Mouse (Mus musculus) urinary bladder, postnatal 14 days (tissue): Measurements from ENCODE around the gene Gtdc1.

Experiments
- DNase-seq: peaks from one replicate; pipeline ENCODE4 v3.0.0; 2021; ENCODE audit warnings: low spot score

Gene Gtdc1

DNA sequence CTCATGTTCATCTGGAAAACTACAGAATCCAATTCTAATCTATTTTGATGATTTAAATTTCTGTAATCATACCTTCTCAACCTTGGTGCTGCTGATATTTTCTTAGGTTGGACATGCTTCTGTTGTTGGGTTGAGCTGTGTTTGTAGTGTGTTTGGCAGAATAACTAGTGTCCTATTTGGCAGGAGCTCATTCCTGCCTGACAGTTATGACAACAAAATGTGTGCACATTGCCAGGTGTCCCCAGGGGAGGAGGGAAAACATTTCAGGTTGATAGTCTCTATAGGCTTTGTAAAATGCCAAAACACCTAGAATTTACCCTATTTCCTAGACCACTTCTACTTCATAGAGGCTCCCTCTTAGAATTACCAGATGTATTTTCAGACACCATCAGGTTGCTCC, 343.4 kb downstream of the Gtdc1 start:
- no peak for DNase-seq

DNA sequence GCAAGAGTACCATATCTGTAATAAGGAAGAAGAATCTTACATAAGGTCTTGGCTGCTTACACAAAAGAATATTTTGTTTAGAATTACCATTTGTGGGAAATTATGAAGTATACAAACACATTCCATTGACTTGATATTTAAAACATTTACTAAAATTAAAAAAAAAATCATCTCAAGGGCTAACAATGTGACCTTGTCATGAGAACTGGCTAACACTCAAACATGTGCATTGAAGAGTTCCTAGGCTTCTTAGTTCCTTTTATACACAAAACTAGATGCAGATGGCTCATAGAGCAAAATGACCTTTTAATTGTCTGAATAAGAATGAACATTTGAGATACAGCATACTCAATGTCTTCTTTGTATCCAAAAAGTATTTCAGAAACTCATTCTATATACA, 344.0 kb downstream of the Gtdc1 start:
- no peak for DNase-seq

DNA sequence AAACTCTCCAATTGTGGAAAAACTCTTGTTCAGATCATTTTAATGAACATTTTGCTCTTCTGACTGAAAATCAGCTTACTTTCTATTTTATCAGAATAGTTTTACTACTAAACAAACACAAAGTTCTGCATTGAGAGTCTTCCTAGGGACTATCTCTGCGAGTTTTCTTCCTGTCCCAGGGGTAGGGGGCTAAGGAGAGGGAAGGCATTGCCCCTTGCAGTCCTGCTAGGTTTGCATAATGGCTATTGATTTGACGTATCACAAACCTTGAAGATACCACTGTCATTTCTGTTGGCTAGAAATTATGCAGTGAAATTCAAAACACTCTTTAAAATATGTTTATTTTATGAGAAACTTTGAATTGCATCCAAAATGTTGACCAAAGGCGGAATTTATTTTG, 355.6 kb downstream of the Gtdc1 start:
- no peak for DNase-seq

DNA sequence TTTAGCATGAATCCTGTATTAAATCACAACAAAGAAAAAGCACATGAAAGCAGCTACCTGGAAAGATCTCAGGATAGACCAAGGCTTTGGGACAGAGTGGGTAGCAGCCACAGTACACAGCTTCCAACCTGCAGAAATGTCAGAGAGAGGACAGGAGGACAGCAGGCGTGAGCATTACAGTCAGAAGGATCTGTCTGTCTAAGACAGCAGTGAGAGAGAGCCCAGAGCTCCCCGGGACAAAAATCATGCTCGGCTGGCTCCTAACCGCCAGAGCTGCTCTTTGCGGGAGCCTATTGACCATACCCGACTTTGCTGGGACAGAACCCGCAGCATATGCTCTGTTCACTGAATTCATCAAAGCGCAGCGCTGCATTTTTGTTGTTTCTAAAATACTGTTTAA, 356.3 kb downstream of the Gtdc1 start:
- DNase-seq = no peak

DNA sequence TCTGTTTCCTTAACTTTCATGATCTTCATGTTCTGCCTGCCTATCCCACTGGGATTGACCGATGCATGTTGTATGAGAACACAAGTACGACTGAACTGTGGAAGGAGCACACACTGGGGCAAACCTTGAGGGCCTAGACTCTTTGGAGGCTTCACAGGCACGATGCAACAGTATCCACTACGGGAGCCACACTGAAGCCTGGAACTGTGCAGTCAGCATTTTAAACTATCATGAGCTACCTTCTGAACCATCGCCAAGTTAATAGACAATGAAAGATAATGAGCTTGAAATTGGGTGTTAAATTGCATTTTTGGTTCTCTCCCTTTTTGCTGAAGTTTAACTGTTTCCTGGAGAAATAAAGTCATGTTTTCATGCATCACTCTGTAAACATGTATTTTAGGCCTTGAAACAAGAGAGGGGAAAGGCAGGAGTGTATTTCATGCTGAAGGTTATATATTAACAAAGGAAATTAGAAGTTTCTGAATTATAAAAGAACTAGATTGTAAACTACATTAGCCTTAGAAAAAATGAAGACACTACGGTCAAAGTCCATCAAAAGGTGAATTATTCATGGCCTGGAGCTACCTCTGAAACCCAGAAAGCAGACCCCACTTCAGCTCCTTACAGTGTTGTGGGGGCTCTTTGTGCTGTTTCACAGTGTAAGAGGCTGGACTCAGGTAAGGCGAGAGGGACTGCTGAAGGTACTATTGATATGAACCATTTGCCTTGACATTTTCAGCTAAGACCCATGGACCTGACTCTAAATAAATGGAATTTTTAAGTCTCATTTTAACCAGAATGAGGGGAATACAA, 358.1 kb downstream of the Gtdc1 start:
- DNase-seq = no peak

DNA sequence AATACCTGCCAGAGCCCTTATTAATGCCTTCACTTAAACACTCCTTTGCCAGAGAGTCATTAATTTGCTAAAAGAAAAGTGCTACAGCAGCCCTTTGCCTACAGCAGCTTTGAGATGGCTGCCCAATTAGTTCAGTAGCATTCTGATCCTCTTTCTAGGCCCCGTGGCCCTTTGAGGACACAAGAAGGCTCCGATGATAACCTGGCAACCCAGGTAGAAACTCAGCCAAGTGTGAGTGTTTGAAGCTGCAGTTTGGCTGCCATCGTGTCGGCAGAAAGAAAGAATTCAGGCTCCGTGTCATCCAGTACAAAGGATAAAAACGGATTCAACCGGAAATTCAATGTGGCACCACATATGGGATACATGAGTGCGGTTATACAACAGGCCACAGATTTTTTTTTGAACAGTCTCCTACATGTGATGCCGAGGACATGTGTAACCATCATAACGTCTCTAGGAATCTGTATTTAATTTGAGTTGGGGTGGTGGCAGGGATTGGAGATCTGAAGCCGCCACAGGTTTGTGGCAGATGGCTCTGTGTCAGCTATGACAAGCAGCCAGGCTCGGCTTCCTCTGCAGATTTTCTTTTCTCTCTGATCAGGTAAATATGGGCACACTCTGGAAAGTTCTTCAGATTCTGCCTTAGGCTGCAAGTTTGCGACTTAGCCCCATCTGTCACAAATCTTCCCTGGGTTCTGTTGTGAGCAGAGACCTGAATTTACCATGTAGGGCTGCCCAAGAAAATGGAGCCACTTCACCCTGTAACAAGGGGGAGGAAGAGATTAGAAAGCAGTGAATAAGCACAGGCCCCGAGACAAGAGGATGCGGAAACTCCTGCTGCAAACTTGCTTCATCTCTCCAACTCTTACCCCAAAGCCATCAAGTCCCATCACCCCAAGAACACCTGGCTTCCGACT, 362.4 kb downstream of the Gtdc1 start:
- no peak for DNase-seq

DNA sequence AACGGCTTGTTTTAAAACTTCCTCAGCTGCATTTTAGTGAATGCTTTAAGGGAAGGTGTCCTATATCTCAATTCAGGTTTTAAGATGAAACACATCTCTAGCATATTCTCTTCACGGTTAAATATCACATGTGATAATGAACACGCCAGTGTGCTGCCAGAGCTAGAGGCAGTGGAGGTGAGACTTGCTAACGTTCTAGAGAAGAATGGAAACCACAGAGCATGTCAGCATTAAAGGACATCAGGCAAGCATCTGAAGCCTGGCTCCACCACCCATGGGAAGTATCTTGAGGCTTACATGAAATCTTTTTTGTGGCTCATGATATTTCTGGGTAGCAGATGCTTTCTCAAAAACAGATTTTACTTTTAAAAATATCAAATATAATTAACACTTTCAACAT, 365.7 kb downstream of the Gtdc1 start:
- DNase-seq = no peak

DNA sequence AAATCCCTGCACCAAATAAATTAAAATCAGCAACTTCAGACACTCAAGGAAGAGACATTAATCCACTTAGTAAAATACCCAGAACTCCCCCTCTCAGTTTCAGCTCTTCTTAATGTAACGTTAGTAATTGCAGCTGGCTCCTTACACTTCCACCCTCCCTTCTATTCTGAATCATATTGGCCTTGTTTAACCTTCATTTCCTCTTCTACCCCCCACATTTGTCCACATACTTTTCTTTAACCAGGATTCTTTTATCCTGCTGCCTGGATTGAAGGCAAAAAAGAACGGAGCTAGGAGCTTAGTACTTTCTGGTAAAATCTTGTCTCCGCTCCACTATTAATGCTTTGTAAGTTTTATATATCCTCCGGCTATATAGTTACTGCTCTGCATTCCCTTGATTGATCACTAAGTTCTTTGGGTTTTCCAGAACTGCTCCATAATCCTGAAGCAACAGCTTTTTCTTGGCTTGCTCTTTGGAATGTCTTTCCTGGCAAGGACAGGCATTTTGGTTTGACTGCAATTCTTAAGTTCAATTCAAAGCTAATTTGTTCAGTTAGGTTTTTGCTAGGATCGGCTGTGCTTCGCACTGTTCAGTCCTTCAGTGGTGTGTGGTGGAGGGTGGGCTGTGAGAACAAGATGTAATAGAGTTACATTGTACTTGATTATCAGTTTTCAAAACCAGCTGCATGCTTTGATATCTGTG, 368.1 kb downstream of the Gtdc1 start:
- no peak for DNase-seq

DNA sequence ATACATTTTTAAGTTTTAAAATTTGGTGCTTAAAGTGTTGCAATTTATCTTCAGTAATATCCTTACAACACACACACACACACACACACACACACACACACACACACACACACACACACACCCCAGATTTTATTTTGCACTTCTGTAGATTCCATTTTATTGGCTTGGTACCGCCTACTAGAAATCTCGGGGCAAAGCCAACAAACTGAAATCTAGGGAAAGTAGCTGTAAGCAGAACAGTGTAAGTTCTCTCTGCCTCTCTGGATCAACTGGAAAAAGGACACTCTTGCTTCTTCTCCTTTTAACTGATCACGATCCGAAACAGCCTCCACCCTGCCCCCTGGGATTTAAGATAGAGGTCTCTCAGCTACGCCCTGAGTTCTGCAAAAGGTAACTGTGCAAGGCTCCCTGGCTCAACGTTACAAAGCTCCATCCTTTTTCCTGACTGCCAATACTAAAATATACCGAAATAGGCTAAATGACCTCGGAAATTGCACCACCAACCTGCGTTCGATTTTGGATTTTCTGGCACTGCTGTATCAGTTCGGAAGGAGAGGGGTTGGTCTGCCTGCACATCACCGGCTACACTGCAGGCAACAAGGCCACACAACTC, 369.7 kb downstream of the Gtdc1 start:
- no peak for DNase-seq

DNA sequence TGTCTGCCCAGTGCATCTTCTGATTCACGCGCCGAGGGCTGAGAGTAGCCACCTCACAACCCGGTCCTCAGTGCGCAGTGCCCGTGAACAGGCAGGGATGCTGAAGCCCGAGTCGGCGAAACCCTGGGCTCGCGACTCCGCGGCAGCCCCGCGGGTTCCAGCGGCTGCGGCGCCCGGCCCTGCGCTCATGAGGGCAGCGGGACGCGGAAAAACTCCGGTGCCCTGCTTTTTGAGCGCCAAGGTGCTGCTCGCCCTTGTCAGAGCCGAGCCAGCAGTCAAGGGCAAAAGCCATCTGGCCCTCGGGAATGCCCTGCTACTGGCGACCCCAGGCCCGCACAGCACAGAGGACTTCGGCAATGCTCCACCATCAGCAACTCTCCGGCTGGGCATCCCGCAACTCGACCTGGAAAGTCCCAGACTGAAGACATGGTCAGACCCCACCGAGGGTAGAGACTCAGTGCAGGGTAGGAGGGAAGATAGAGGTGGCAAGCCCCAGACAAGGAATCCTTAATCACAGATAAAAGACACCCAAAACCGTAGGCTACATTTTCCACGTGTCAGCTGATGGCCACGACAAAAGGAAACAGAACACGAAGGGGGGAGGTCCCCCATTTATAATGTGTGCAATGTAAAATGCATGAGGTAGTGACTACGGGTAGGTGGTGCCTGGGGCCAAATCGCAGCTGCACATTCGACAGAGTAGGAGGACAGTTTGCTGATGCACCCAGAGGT, 370.4 kb downstream of the Gtdc1 start:
- DNase-seq = no peak

DNA sequence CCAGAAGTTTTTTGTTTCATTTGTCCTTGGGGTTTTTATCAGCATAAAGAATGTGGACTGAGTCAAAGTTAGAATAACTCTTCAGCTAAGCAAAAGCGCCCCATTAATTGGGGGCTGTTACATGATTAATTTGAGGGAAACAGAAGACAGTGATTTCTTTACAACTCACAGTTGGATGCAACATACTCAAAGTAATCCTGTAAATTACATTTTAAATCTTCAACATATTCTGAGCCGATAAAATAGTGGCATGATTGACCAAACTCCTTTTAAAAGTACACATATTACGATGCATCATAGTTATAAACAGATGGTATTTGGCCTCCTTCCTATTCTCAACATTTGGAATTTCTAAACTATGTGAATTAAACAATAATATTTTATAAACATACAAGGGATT, 372.7 kb downstream of the Gtdc1 start:
- no peak for DNase-seq

DNA sequence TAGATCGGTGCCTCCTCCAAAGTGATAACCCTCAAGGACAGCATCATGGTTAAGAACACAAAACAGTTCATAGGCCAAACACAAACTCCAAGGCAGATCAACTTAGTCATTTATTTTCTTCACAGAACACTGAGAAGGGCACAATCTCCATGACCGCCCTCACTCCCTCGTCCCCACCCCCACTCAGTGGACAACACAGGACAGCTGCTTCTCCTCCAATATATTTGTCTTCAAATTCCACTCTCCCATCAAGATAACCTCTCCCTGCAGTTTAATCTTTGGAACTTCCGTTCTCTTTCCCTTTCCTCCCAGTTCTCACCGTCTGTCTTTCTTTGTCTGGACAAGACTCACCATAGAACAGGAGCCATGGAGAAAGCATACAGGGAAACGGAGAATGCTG, 378.1 kb downstream of the Gtdc1 start:
- no peak for DNase-seq

DNA sequence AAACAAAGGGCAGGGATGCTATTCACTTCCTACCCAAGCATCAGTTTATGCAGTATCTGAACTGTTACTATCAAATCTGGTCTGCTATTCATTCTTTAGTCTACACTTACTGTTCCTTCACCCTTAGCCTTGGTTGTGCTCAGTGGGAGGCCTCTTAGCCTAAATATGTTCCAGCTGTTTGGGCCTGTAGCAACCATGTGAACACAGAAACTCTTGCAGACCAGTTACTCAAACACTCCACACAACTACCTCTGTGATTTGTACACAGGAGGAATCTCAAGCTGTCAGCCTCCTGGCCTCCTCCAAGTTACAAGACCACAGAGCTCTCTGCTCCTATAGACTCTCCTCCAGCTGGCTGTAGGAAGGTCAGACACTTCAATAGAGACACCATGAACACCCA, 384.7 kb downstream of the Gtdc1 start:
- DNase-seq = no peak

DNA sequence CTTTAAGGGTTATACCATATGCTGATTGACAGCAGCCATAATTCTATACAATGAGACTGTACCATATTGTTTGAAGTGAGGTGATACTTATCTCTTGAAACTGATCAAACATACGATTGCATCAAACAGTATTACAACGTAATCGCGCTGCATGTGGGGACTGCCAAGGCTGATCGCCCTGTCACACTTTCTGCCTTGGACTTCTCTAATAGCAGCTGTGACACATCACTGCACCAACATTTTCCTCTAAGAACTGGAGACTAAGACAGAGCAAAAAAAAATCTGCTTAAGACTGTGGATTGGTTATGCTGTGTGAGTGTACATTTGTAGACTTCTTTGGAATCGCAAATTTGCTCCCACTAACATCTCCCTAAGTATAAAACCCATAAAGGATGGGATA, 385.7 kb downstream of the Gtdc1 start:
- DNase-seq = no peak

DNA sequence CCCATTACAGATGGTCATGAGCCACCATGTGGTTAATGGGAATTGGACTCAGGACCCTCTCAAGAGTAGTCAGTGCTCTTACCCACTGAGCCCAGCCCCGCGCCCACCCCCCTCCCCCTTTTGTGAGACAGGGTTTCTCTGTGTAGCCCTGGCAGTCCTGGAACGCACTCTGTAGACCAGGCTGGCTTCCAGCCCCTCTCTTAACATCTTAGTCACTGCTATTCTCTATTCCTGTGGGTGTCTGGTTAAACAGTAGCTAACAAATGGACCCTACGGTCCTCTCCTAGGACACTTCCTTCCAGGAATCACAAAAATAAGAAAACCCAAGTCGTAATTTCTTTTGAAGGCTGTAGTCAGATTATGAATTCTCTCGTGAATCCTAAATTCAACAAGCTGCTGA, 386.6 kb downstream of the Gtdc1 start:
- DNase-seq = no peak

DNA sequence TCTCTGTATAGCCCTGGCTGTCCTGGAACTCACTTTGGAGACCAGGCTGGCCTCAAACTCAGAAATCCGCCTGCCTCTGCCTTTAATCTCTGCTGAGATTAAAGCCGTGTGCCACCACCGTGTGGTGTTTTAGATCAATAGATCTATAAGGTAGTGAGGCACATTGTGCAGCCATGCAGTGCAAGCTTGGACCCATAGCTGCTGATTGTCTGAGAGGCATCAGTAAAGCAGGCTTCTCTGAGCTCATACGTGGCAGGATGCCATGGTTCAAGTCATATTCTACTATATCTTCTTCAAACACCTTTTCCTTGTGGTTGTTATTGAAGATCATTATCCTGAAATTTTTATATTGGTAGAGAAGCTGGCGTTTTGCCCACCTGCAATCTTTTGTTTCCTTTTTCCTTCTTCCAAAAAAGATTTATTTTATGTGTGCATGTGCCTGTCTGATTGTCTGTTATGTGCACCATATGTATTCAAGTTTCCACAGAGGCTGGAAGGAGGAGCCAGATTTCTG, 388.3 kb downstream of the Gtdc1 start:
- DNase-seq = no peak

DNA sequence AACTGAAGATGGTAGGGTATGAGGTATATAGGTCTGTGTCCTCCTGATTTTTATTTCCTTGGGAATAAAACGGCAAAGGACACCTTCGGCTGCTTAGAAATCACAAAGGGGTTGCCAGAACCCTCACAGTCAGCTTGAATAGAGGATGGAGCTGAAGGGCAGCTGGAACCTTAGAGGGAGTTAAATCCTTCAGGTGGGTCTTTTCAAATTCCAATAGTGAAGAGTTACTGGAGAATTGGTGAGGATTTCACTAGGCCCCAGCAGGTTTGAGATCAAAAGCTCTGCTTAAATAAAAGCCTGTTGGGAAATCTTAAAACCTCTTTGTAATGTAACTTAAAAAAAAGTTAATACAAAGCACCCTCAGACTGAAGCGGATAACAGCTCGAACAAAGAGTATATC, 389.3 kb downstream of the Gtdc1 start:
- no peak for DNase-seq

DNA sequence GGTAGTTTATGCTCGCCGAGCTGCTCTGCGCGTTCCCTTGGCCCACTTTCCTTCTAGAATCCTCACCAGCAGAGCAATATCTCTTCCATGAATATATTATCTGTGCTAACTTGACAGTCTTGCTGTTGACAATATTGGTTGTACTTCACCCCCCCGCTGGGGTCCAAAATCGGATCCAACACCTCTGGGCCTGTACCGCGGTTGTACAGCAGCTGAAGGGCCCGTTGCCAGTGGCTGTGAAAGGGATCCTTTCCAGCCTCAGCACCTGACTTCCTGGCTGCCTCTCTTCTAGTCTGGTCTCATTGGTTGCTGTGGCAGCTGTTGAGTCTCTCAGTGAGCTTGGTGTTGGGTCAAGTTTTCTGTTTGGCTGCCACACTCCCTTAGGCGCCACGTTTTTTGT, 391.7 kb downstream of the Gtdc1 start:
- DNase-seq = no peak

DNA sequence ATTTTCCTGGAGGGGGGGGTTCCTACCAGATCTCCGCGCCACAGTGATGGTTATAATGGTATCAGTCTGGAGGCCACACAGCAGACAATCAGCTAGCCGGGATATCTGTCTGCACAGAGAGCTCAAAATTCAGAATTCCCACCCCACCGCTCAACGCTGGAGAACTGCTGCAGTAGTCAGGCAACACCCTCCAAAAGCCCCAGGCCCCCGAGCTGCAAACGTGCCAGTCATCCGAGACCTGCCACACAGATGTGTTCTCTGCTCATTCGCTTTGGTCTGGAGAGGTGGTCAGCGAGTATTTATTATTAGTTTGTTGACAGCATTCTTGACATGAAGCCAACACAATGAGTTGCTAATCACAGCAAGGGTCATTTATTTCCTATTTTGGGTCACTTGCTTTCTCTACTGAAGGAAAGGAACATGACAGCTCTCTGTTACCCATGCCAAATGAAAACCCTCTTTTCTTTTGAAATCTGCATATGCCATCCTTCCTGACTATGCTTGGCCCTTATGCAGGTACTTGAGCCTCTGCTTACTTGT, 392.3 kb downstream of the Gtdc1 start:
- no peak for DNase-seq

DNA sequence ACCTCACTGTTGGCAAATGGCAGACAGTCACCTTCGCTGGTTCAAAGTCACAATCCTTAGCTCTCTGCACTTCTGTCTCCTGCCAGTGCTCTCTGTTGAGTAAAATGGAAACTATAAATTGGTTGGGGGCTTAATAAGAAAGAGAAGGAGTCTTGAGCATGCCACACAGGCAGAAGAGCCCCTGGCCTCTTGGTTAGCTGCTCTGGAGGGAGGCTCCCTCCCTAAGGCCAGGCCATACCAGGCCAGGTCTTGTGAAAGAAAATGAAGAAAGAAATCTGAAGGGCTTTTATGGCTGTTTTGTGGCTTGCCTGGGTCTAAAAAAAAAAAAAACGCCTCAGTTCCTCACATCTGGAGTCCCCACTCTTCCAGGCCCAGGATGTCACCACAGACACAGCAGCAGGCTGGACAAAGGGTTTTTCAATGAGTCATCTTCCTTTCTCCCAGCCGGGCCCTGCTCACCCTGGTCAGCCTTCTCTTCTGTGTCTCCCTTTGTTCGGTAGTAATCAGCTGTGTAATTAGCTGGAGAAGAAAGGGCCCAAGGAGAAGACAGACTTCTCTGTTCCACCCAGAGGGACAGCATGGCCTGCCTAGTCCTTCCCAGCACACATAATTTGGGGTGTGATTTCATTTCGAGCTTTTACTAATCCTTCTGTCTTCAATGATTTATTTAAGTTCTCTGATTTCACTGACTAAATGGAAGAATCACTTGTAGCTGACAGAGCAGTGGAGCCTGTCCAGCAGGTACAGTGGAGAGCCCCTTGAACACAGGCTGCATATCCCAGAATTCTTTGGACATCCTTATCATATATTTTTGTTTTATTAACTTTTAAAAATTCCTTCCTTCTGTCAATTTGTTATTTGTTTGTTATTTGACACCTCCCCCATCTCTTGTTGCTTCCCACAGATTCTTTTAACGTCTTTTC, 401.1 kb downstream of the Gtdc1 start:
- DNase-seq = no peak
